Mouse (Mus musculus): Measurements from ENCODE around the gene Fbxo11. TPM values are rescaled to one million over a fixed set of nuclear protein-coding genes. Genes with fewer than 3 reads are reported as not detected.
A peak's percentile ranks its signal among the peaks of the same experiment; 100 is the strongest.

Fbxo11 gene
- polyA plus RNA-seq (2012; rRNA removed): 81.0 and 95.2 TPM in 2 replicates

DNA sequence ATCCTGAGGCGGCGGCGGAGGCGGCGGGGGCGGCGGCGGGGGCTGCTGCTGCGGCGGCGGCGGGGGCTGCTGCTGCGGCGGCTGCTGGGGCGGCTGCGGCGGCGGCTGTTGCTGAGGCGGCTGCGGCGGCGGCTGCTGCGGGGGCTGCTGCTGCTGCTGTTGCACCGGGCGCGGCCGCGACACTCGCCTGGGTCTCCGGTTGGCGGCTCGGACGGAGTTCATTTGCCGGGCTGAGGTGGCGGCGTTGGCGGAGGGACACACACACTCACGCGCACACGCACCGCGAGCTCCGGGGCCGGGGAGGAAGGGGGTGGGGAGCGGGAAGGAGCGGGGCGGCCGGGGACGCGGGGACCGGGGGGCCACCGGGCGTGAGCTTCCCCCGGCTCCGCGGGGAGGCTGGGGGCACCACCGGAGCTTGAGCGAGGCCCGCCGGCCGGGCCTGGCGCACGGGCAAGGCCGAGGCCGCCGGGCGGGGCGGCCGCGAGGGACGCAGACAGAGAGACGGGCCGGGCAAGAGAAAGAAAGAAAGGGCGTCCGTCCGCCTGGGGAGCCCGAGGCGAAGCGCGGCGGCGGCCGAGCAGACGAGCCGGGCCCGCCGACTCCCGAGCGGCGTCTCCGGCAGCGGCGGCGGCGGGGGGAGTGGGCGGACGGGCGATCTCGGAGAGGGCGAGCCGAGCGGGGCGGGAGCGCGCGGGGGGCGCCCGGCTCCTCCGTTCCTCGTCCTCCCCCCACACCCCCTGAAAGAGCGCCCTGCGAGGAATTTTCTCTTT lies at the start of gene Fbxo11:
Gene Fbxo11, minus strand, starts transcription at position 261 of the 770 bp plus-strand sequence.
- peak; percentile 65 for DNase-seq (ENCODE audit: low read depth)
- TF ChIP-seq POLR2A (IDR thresholded peaks at IDR 0.05; ENCODE audit: borderline replicate concordance, extremely low read depth, insufficient read depth, insufficient read length, poor library complexity, severe bottlenecking) (no peak), CTCF (IDR thresholded peaks at IDR 0.05; ENCODE audit: borderline replicate concordance, extremely low read depth, insufficient read depth, insufficient read length) (no peak)

DNA sequence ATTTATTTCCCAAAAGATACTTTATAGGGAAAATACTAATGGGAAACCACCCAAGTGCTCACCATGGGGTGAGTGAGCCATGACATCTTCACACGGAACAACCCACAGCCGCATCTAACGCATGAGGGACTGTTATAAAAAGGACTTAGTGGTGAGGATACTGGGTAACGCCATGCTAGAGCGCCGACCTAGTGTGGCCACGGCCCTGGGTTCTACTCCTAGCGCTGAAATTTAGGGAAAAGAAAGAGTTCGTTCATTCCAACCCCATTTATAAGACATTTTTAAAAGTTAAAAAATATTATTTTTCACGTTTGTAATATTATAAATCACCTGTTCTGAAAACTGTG lies 48.8 kb upstream of the Fbxo11 start:
- no peak for DNase-seq (ENCODE audit: low read depth)
- TF ChIP-seq CTCF (IDR thresholded peaks at IDR 0.05; ENCODE audit: borderline replicate concordance, extremely low read depth, insufficient read depth, insufficient read length) (no peak), POLR2A (IDR thresholded peaks at IDR 0.05; ENCODE audit: borderline replicate concordance, extremely low read depth, insufficient read depth, insufficient read length, poor library complexity, severe bottlenecking) (no peak)

DNA sequence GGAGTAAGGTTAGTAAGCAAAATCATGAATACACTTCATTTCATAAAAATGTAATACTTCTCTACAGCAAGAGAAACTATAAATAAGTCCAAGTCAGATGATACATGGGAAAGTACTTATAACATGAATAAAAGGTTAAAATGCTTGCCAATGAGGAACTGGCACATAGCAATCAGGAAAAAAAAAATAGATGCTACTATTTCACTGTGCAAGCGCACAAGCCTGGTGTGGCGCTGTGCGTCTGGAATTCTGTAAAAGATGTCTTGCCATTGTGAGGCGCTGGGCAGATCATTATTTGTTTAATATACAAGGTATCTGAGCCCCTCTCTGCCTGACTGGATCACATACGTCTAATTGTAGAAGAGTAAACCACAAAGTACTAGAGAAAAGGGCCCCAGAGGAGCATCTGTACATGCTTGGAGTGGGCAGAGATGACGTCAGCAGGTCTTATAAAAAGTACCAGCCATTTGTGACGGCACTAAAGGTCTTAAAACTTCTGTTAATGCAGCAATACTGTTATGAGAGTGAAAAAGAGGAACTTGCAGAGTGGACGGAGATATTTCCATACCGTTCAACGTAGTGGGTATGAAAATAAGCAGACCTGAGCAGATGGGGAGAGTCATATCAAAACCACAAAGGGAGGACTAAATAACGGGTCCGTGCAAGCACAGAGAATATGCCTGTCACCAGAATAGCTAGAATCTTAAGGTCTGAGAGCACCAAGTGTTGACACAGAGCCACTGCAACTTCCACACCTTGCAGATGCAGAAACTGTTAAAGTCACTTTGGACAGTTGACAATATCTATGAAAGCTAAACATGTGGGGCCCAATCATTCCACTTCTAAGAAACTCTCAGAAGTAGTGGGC lies 48.2 kb upstream of the Fbxo11 start:
- DNase-seq (ENCODE audit: low read depth): no peak
- TF ChIP-seq CTCF (IDR thresholded peaks at IDR 0.05; ENCODE audit: borderline replicate concordance, extremely low read depth, insufficient read depth, insufficient read length): no peak
- TF ChIP-seq POLR2A (IDR thresholded peaks at IDR 0.05; ENCODE audit: borderline replicate concordance, extremely low read depth, insufficient read depth, insufficient read length, poor library complexity, severe bottlenecking): no peak

DNA sequence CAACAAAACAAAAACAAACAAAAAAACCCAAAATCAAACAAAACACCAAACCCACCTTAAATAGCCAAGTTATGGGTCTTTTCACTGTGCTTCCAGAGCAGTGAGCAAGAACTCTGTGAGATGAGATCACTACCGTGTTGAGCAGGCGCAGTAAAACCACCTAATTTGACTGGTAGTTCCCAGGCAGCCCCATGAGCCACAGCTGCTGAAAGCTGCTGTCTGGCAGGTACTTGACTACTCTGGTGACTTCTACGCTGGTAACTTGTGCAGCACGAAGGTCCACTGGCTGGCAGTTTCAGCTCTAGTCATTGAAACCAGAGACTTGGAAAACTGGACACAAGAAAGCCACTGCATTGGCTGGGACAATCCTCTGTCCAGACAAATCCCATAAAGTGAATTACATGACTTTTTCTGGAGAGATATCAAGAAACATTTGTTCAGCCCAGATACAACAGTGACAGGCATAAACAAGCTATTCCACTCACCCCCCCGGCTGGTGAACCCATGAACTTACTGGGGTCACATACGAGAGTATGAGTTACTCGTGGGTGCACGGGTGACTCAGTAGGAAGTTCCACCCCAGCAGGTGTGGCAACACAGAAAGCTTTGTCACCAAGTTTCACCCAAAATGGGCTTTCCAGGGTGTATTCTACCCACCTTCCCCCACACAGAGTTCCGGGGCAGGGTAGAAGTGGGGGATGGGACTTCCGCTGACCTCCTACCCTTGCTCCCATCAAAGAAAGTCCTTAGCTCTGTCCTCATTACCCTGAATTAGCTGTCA lies 47.0 kb upstream of the Fbxo11 start:
- no peak for DNase-seq (ENCODE audit: low read depth)
- TF ChIP-seq CTCF (IDR thresholded peaks at IDR 0.05; ENCODE audit: borderline replicate concordance, extremely low read depth, insufficient read depth, insufficient read length): no peak

DNA sequence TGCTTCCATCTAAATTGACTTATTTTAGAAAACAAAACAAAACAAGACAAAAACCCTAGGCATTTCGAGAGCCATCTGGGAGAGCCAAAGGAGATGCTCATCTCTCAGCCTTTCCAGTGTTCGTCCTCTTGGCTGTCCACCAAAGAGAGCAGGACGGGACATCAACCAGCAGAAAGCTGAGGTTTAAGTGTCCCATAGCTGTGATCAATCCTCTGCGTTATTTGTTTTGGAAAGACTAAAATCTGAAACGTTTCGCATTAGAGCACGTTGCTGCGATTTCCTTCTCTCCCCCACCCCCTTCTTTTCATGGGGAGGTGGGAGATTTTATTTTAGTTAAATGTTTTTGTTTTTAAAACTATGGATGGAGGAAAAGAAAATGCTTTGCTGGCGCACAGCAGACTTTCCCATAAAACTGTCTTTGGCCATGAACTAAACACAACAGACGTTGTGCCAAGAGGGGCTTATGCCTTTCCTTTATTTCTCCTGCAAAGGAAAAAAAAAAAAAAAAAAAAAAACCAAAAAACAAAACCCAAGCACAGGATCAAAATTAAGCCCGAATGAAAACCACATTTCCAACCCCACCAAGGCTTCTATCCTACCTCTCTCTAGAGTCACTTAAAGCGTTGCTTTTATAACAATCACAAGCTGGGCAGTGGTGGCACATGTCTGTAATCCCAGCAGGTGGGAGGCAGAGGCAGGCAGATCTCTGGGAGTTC lies 46.1 kb upstream of the Fbxo11 start:
- DNase-seq (ENCODE audit: low read depth): no peak
- TF ChIP-seq POLR2A (IDR thresholded peaks at IDR 0.05; ENCODE audit: borderline replicate concordance, extremely low read depth, insufficient read depth, insufficient read length, poor library complexity, severe bottlenecking) (no peak), CTCF (IDR thresholded peaks at IDR 0.05; ENCODE audit: borderline replicate concordance, extremely low read depth, insufficient read depth, insufficient read length) (no peak)

DNA sequence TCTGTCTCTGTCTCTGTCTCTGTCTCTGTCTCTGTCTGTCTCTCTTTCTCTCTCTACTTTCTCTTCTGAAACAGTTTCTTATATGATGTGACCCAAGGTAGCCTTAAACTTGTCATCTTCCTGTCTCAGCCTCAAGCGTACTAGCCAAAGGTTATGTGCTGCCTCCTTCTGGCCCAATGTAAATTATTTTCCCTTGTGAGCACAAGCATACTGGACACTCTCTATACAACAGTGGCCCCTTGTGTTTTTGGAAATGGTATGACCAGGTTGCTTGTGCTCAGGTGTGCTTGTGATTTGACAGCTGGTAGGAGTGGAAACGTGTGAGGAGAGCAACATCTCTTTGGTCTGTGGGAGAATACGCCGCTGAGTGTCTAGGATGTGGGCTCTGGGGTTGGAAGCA lies 42.6 kb upstream of the Fbxo11 start:
- TF ChIP-seq POLR2A (IDR thresholded peaks at IDR 0.05; ENCODE audit: borderline replicate concordance, extremely low read depth, insufficient read depth, insufficient read length, poor library complexity, severe bottlenecking) (no peak), CTCF (IDR thresholded peaks at IDR 0.05; ENCODE audit: borderline replicate concordance, extremely low read depth, insufficient read depth, insufficient read length) (no peak)
- DNase-seq (ENCODE audit: low read depth): peak; percentile 16

DNA sequence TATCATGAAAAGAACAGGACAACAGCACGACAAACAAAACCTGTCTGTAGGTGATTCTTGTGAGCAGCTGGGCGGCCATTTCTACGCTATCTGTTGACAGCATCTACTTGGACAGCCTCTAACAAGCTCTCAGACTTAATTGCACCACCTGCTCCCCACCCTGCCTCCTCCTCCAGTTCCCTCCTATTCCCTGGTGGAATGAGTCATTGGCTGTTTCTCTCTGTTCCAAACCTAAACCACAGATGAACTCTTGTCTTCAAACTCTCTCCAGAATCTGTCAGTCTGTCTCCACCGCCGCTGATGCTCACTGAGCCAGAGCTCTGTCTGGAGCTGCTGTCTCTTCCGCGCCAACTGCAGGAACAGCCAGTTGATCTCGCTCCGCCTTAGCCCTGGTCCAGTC lies 41.3 kb upstream of the Fbxo11 start:
- peak; percentile 61 for DNase-seq (ENCODE audit: low read depth)

DNA sequence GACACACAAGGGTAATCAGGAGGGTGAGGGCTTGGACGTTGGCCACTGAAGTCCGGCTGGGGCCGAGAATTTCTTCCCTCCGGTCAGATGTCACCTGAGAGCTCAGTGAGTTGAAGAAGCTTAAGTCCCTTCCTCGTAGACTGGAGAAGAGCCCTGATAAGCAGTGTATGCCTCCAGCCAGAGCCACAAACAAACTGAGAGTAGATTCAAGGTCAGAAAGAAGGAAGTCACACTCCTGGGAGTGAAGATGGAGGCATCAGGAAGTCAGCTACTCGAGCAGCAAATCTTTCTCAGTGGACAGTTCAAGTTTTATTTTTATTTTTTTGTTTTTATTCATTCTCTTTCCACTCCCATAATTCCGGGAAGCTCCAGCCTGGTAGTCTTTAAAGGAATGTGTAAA lies 37.5 kb upstream of the Fbxo11 start:
- TF ChIP-seq CTCF (IDR thresholded peaks at IDR 0.05; ENCODE audit: borderline replicate concordance, extremely low read depth, insufficient read depth, insufficient read length) (no peak), POLR2A (IDR thresholded peaks at IDR 0.05; ENCODE audit: borderline replicate concordance, extremely low read depth, insufficient read depth, insufficient read length, poor library complexity, severe bottlenecking) (no peak)
- DNase-seq (ENCODE audit: low read depth): no peak

More for the DNA sequence above, 41.3 kb upstream of the Fbxo11 start:
- TF ChIP-seq POLR2A (IDR thresholded peaks at IDR 0.05; ENCODE audit: borderline replicate concordance, extremely low read depth, insufficient read depth, insufficient read length, poor library complexity, severe bottlenecking) (no peak), CTCF (IDR thresholded peaks at IDR 0.05; ENCODE audit: borderline replicate concordance, extremely low read depth, insufficient read depth, insufficient read length) (no peak)

DNA sequence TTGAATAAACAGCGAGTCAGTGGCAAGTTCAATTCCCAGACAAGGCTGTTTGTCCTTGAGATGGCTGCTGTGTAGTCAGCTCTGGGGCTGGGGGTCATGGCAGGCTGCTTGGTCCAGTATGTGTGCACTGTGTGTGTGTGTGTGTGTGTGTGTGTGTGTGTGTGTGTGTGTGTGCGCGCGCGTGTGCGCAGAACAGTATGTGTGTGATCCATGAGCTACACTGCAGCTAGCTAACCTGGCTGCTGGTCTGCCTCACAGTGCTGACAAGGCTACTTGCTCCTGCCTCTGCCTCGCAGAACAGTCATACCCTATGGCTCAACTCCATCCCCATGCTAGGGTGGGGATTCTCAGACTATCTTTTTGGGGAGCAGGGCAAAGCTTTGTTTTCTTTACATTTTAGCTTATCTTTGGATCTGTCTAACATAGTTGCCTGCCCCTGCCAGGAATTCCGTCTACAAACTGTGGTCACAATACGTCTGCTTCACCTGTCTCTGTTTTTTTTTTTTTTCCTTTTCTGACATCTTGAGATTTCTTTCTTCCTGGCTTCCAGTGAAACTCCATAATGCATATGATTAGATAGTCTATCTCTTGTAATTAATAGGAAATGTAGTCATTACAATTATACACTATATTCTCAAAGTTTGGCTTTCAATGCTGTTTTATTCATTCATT lies 33.2 kb upstream of the Fbxo11 start:
- no peak for DNase-seq (ENCODE audit: low read depth)
- TF ChIP-seq CTCF (IDR thresholded peaks at IDR 0.05; ENCODE audit: borderline replicate concordance, extremely low read depth, insufficient read depth, insufficient read length): no peak
- no peak for TF ChIP-seq POLR2A (IDR thresholded peaks at IDR 0.05; ENCODE audit: borderline replicate concordance, extremely low read depth, insufficient read depth, insufficient read length, poor library complexity, severe bottlenecking)

DNA sequence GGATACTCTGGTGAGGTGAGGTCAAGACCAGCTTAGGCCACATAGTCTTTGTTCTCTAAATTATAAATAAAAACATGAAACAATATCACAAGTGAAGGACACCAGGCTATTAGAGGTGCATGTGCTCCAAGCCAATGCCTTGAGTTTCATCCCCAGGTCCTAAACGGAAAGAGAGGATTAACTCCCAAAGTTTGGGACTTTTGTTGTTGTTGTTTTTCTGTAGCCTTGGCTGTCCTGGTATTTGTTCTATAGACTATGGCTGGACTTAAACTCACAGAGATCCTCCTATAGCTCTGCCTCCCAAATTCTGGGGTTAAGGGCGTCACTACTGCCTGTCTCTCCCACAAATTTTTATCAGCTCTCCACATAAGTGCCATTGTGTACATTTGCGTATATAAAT lies 32.5 kb upstream of the Fbxo11 start:
- TF ChIP-seq CTCF (IDR thresholded peaks at IDR 0.05; ENCODE audit: borderline replicate concordance, extremely low read depth, insufficient read depth, insufficient read length) (no peak), POLR2A (IDR thresholded peaks at IDR 0.05; ENCODE audit: borderline replicate concordance, extremely low read depth, insufficient read depth, insufficient read length, poor library complexity, severe bottlenecking) (no peak)
- no peak for DNase-seq (ENCODE audit: low read depth)
